Mouse (Mus musculus): ENCODE measurements around the gene Myo5a.
A peak's percentile ranks its signal among the peaks of the same experiment; 100 is the strongest.

The Myo5a gene

GRCm38 (mm10) chr9:75070457-75071028 is at the start of gene Myo5a:
Gene Myo5a, plus strand, starts transcription at chr9:75071015.
- no peak for DNase-seq

GRCm38 (mm10) chr9:75022546-75022945 is 48.3 kb upstream of the Myo5a start:
- no peak for DNase-seq

- DNase-seq: no peak
Observed at GRCm38 (mm10) chr9:75023150-75023894, 47.5 kb upstream of the Myo5a start.

GRCm38 (mm10) chr9:75024089-75024488 is 46.7 kb upstream of the Myo5a start:
- DNase-seq: no peak

GRCm38 (mm10) chr9:75025689-75026088 is 45.1 kb upstream of the Myo5a start:
- DNase-seq: no peak

GRCm38 (mm10) chr9:75032408-75032807 is 38.4 kb upstream of the Myo5a start:
- no peak for DNase-seq

GRCm38 (mm10) chr9:75033141-75033540 is 37.7 kb upstream of the Myo5a start:
- DNase-seq: no peak

- no peak for DNase-seq
Observed at GRCm38 (mm10) chr9:75034691-75035090, 36.1 kb upstream of the Myo5a start.

GRCm38 (mm10) chr9:75035944-75036343 is 34.9 kb upstream of the Myo5a start:
- DNase-seq: no peak

- DNase-seq: peak; percentile 86 to 88
Observed at GRCm38 (mm10) chr9:75037451-75038356, 33.1 kb upstream of the Myo5a start, which contains the start of gene Arpp19. Gene Arpp19, plus strand, starts transcription at chr9:75037614.

GRCm38 (mm10) chr9:75038357-75038688 is 32.5 kb upstream of the Myo5a start:
- DNase-seq: no peak

- DNase-seq: no peak
Observed at GRCm38 (mm10) chr9:75040566-75040965, 30.2 kb upstream of the Myo5a start.

- DNase-seq: no peak
Observed at GRCm38 (mm10) chr9:75041840-75042525, 28.8 kb upstream of the Myo5a start.

- DNase-seq: no peak
Observed at GRCm38 (mm10) chr9:75043191-75043590, 27.6 kb upstream of the Myo5a start.

- no peak for DNase-seq
Observed at GRCm38 (mm10) chr9:75047079-75047478, 23.7 kb upstream of the Myo5a start.

GRCm38 (mm10) chr9:75049100-75049499 is 21.7 kb upstream of the Myo5a start:
- DNase-seq: peak; percentile 47

GRCm38 (mm10) chr9:75050003-75050402 is 20.8 kb upstream of the Myo5a start:
- peak; percentile 28 to 78 for DNase-seq

GRCm38 (mm10) chr9:75051841-75052240 is 19.0 kb upstream of the Myo5a start:
- no peak for DNase-seq

GRCm38 (mm10) chr9:75055046-75055445 is 15.8 kb upstream of the Myo5a start:
- no peak for DNase-seq

GRCm38 (mm10) chr9:75064678-75065331 is 6.0 kb upstream of the Myo5a start:
- DNase-seq: no peak

- peak; percentile 79 to 86 for DNase-seq
Observed at GRCm38 (mm10) chr9:75071029-75071705, 352 bp downstream of the Myo5a start.

- DNase-seq: peak in 1 of 2 experiments; percentile 27
Observed at GRCm38 (mm10) chr9:75071706-75072192, 934 bp downstream of the Myo5a start.

Measured in lung, postnatal 4 days (tissue).